Mouse (Mus musculus) liver, embryonic 16.5 days (tissue): ENCODE measurements around the gene Brinp3. TPM values are rescaled to one million over a fixed set of nuclear protein-coding genes. Genes with fewer than 3 reads are reported as not detected.

ENCODE experiments used
- ATAC-seq: fragments of 200-750 bp; cut with Nextera tagmentation; 2 replicates; pipeline ENCODE4 v1.8.0; 2017; ENCODE audit warnings: low read depth, mild to moderate bottlenecking, moderate number of reproducible peaks, moderate library complexity
- H3K27ac ChIP-seq: fragments of 300-500 bp; sonication (generic); 2 replicates; pipeline ENCODE4 v1.5.1; 2014; ENCODE audit warnings: mild to moderate bottlenecking, low read length
- H3K27me3 ChIP-seq: fragments of 300-500 bp; sonication (generic); 2 replicates; pipeline ENCODE4 v1.6.1; 2014; ENCODE audit warnings: low read depth, low read length, mixed read lengths; ENCODE audit not compliant: control insufficient read depth, insufficient read depth
- H3K36me3 ChIP-seq: fragments of 300-500 bp; sonication (generic); 2 replicates; pipeline ENCODE4 v1.6.1; 2014; ENCODE audit warnings: mild to moderate bottlenecking; ENCODE audit not compliant: control insufficient read depth, insufficient read depth
- H3K4me1 ChIP-seq: fragments of 300-500 bp; sonication (generic); 2 replicates; pipeline ENCODE4 v1.6.1; 2014; ENCODE audit warnings: low read depth, low read length, mixed read lengths; ENCODE audit not compliant: control insufficient read depth
- H3K4me2 ChIP-seq: fragments of 300-500 bp; sonication (generic); 2 replicates; pipeline ENCODE4 v1.6.1; 2014; ENCODE audit warnings: low read depth, low read length, mixed read lengths
- H3K4me3 ChIP-seq: fragments of 300-500 bp; sonication (generic); 2 replicates; pipeline ENCODE4 v1.5.1; 2014; ENCODE audit warnings: low read depth, mild to moderate bottlenecking, low read length
- H3K9ac ChIP-seq: fragments of 300-500 bp; sonication (generic); 2 replicates; pipeline ENCODE4 v1.6.1; 2014; ENCODE audit warnings: low read depth, low read length
- H3K9me3 ChIP-seq: fragments of 300-500 bp; sonication (generic); replicated peaks from 2 replicates; pipeline ENCODE4 v1.6.1; 2016; ENCODE audit warnings: low read length; ENCODE audit not compliant: control insufficient read depth
- WGBS: fragments of 180-500 bp; shearing (Covaris S2); extraction: QIAGEN DNeasy Blood & Tissue Kit; methylation state at CpG from one replicate; pipeline ENCODE4 v1.1.7; 2014; ENCODE audit not compliant: insufficient replicate concordance; 5-methylcytosine and 5-hydroxymethylcytosine counted together
- polyA plus RNA-seq: library from polyadenylated mRNA; unstranded; fragments of >200 nt; fragmentation: Nextera tagmentation; extraction: Ambion mirVana; gene quantifications from 2 replicates; pipeline ENCODE4 v1.2.1, GENCODE M21; 2015

Gene Brinp3
- polyA plus RNA-seq, 1 experiment from 2014 or later = 0.02 TPM

DNA sequence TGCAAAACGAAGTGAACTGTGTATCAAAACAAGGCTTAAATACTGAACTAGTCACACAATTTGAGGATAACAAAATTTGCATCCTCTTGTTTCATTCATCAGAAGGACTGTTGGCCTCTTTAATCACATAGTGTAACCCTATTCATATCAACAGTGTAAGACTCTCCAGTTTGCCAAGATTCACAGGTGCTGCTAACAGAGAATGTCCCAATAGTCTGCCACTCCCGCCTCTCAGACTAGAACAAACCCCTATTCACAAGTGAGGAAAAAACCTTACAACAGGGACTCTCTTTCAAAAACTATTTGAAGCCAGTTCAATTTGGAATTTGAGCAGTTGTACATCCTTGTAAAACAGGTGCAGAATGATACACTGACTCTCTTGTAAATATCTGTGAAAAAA, 349.5 kb downstream of the Brinp3 start:
- Histone ChIP-seq H3K4me2 (no peak overlapping the region), H3K9ac (no peak overlapping the region), H3K36me3 (no peaks in the 10 kb centered on the region), H3K4me3 (no peak overlapping the region), H3K9me3 (no peaks in the 10 kb centered on the region), H3K27ac (no peak overlapping the region), H3K4me1 (no peaks in the 10 kb centered on the region), H3K27me3 (no peaks in the 10 kb centered on the region)
- no peak for ATAC-seq
- WGBS = 54% methylated on average over 2 of the region's 2 CpGs

DNA sequence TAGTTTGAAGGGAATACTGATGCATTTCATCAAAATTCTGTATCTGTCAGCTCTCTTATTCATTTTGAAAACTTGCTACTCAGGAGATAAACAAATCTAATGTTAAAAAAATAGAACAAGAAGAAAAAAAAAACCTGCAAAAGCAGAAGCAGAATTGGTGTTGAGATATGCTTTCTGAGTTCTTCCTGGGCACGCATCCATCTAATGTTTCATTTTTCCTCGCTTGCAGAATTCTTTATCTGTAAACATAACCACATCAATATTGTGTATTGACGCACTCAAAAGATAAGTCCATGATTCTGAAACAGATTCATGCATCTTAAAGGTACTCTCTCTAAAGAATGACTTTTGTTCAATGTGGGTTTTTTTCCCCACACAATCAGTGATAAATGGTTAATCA, 354.3 kb downstream of the Brinp3 start:
- no peak for ATAC-seq
- H3K27me3 ChIP-seq = no peaks in the 10 kb centered on the region
- WGBS = 75% methylated on average over 3 of the region's 3 CpGs
- H3K27ac ChIP-seq = no peak overlapping the region
- H3K4me1 ChIP-seq = no peaks in the 10 kb centered on the region
- H3K9ac ChIP-seq = no peak overlapping the region
- no peak overlapping the region for H3K4me2 ChIP-seq
- no peaks in the 10 kb centered on the region for H3K9me3 ChIP-seq
- H3K4me3 ChIP-seq = no peak overlapping the region
- H3K36me3 ChIP-seq = no peaks in the 10 kb centered on the region

DNA sequence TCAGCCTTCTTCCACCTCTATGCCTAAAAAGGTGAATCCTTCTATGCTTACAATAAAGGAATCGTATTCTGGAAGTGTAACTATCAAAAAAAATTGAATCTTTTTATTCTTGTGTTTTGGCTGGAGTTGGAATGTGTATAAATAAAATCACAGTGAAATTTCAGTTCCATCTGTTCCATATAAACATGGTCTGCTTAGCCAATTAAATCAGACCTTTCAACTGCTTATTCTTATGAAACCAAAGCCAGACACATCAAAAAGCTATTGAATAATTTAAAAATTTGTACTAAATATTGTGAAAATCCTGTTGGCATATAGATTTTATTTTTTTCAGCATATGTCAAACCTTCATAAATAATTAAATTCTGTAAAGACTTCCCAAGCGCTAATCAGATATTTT, 355.6 kb downstream of the Brinp3 start:
- ATAC-seq = no peak
- Histone ChIP-seq H3K9ac (no peak overlapping the region), H3K9me3 (no peaks in the 10 kb centered on the region), H3K27ac (no peak overlapping the region), H3K36me3 (no peaks in the 10 kb centered on the region), H3K4me3 (no peak overlapping the region), H3K4me1 (no peaks in the 10 kb centered on the region), H3K27me3 (no peaks in the 10 kb centered on the region), H3K4me2 (no peak overlapping the region)
- WGBS = 42% methylated on average over 2 of the region's 2 CpGs

DNA sequence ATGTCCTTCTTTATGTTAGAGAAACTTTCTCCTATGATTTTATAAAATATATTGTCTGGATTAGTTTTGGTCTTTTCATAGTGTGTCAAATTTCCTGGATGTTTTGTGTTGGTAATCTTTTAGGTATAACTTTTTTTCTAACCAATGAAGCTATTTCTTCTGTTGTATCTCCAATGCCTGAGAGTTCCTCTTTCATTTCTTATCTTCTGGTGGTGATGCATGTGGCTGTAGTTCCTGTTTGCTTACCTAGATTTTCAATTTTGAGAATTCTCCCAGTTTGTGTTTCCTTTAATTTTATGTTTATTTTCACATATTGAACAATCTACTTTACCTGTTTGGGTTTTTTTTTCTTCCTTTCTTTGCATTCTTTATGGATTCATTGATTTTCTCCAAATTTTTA, 404.1 kb downstream of the Brinp3 start:
- no peak overlapping the region for H3K4me2 ChIP-seq
- no peak for ATAC-seq
- H3K27ac ChIP-seq = no peak overlapping the region
- H3K36me3 ChIP-seq = no peaks in the 10 kb centered on the region
- no peak overlapping the region for H3K4me3 ChIP-seq
- no peak overlapping the region for H3K9ac ChIP-seq
- H3K9me3 ChIP-seq = no peaks in the 10 kb centered on the region
- no peaks in the 10 kb centered on the region for H3K4me1 ChIP-seq
- H3K27me3 ChIP-seq = no peaks in the 10 kb centered on the region

DNA sequence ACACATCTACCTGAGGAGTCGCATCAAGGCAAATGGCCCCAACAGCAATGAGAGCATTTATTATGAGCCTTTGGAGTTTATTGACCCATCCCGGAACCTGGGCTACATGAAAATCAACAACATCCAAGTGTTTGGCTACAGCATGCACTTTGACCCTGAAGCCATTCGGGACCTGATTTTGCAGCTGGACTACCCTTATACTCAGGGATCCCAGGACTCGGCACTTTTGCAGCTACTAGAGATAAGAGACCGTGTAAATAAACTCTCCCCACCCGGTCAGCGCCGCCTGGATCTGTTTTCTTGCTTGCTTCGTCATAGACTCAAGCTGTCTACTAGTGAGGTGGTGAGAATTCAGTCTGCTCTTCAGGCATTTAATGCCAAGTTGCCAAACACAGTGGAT, 407.1 kb downstream of the Brinp3 start:
- Histone ChIP-seq H3K27ac (no peak overlapping the region), H3K9ac (no peak overlapping the region), H3K4me2 (no peak overlapping the region), H3K9me3 (no peaks in the 10 kb centered on the region), H3K27me3 (no peaks in the 10 kb centered on the region), H3K36me3 (no peaks in the 10 kb centered on the region), H3K4me3 (no peak overlapping the region), H3K4me1 (no peaks in the 10 kb centered on the region)
- no peak for ATAC-seq
- WGBS = 47% methylated on average over 9 of the region's 9 CpGs

DNA sequence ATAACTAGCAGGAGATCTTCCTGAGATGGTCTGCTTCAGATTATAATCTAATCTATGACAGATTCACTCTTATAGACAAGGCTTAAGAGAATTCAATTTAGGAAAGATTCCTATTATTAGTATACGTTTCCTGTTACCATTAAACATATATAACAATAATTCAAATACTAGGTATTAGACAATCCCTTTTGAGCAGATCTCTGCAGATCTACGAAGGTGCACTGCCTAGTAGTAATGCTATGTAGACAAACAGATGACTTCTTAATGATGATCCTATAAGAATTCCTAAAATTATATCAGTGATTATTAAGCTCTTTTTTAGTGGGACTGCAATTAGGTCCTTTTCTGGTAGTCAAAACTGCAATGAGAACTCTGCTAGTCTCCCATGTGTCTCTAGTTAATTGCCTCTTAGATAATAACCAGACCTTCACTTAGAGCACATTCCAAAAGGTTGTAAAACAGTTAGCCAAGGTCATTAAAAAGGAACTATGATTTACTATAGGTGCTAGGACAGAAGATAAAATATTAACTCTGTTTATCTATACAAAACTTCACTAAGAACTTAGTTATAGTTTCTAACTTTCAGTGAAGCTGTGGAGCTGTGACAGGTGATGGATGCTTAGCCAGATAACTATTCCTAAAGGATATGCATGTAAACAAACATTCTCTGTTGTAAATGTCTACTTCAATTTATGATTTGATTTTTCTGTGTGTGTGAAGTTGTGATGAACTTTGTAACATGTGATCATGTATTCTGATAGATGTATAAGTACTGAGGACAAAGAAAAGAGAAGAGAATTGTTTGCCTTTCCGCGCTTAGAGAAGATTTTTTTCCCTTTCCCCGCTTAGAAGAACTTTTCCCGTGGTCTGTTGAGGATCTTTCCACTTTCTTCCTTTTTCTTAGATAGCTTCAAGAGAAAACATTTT, 445.2 kb downstream of the Brinp3 start:
- H3K27ac ChIP-seq = no peak overlapping the region
- no peaks in the 10 kb centered on the region for H3K36me3 ChIP-seq
- H3K9ac ChIP-seq = no peak overlapping the region
- H3K27me3 ChIP-seq = no peaks in the 10 kb centered on the region
- no peaks in the 10 kb centered on the region for H3K9me3 ChIP-seq
- no peaks in the 10 kb centered on the region for H3K4me1 ChIP-seq
- no peak overlapping the region for H3K4me3 ChIP-seq
- WGBS = 62% methylated on average over 6 of the region's 6 CpGs
- no peak overlapping the region for H3K4me2 ChIP-seq
- ATAC-seq = no peak
